Mouse (Mus musculus): ENCODE data around the gene Mmadhc. TPM values are rescaled to one million over a fixed set of nuclear protein-coding genes. Genes with fewer than 3 reads are reported as not detected.

The Mmadhc gene
- total and polyA plus RNA-seq, 2 experiments from 2014 or later = 138 to 180 TPM

GRCm38 (mm10) chr2:50295562-50295961 is 1.0 kb downstream of the Mmadhc start:
- Histone ChIP-seq H3K4me2 (ENCODE audit: low read depth, low read length) (peak overlapping the region; percentile 82), H3K4me3 (ENCODE audit: low read depth, low read length) (peak overlapping the region; percentile 71), H3K9me3 (replicated peaks; ENCODE audit: control insufficient read depth, low read length) (no peaks in the 10 kb centered on the region), H3K27ac (ENCODE audit: low read depth) (no peak overlapping the region), H3K27me3 (ENCODE audit: control insufficient read depth, insufficient read depth, low read length) (no peaks in the 10 kb centered on the region), H3K36me3 (replicated peaks; ENCODE audit: control insufficient read depth, insufficient read depth, low read length) (peaks cover 9% of the 10 kb centered on the region), H3K4me1 (ENCODE audit: control insufficient read depth, insufficient read depth) (peaks cover 30% of the 10 kb centered on the region), H3K9ac (replicated peaks; ENCODE audit: low read depth, low read length) (peak overlapping the region; percentile 85)
- ATAC-seq (ENCODE audit: insufficient read depth, low read depth) = no peak
- TF ChIP-seq EP300 (IDR thresholded peaks at IDR 0.05; ENCODE audit: low read depth) (no peak), CTCF (IDR thresholded peaks at IDR 0.05; ENCODE audit: low read depth) (no peak)
- no peak for DNase-seq (ENCODE audit: low spot score)
- WGBS = 33% methylated on average over 5 of the region's 5 CpGs

GRCm38 (mm10) chr2:50294084-50294483 is 2.5 kb downstream of the Mmadhc start:
- H3K9me3 ChIP-seq (replicated peaks; ENCODE audit: control insufficient read depth, low read length) = no peaks in the 10 kb centered on the region
- peaks cover 30% of the 10 kb centered on the region for H3K4me1 ChIP-seq (ENCODE audit: control insufficient read depth, insufficient read depth)
- ATAC-seq (ENCODE audit: insufficient read depth, low read depth) = no peak
- H3K27me3 ChIP-seq (ENCODE audit: control insufficient read depth, insufficient read depth, low read length) = no peaks in the 10 kb centered on the region
- TF ChIP-seq CTCF (IDR thresholded peaks at IDR 0.05; ENCODE audit: low read depth) = no peak
- peak overlapping the region; percentile 18; the same call in 1 of the 2 replicates for H3K4me2 ChIP-seq (ENCODE audit: low read depth, low read length)
- WGBS = 54% methylated on average over 2 of the region's 2 CpGs
- no peak overlapping the region for H3K9ac ChIP-seq (replicated peaks; ENCODE audit: low read depth, low read length)
- no peak overlapping the region for H3K27ac ChIP-seq (ENCODE audit: low read depth)
- H3K36me3 ChIP-seq (replicated peaks; ENCODE audit: control insufficient read depth, insufficient read depth, low read length) = peaks cover 21% of the 10 kb centered on the region
- no peak overlapping the region for H3K4me3 ChIP-seq (ENCODE audit: low read depth, low read length)
- no peak for DNase-seq (ENCODE audit: low spot score)

GRCm38 (mm10) chr2:50293572-50293971 is 3.0 kb downstream of the Mmadhc start:
- no peaks in the 10 kb centered on the region for H3K27me3 ChIP-seq (ENCODE audit: control insufficient read depth, insufficient read depth, low read length)
- 57% methylated on average over 3 of the region's 3 CpGs for WGBS

GRCm38 (mm10) chr2:50291901-50292300 is 4.7 kb downstream of the Mmadhc start:
- peaks cover 42% of the 10 kb centered on the region for H3K36me3 ChIP-seq (replicated peaks; ENCODE audit: control insufficient read depth, insufficient read depth, low read length)
- WGBS = 45% methylated on average over 2 of the region's 2 CpGs
- TF ChIP-seq EP300 (IDR thresholded peaks at IDR 0.05; ENCODE audit: low read depth) (no peak), CTCF (IDR thresholded peaks at IDR 0.05; ENCODE audit: low read depth) (no peak)
- no peak overlapping the region for H3K4me3 ChIP-seq (ENCODE audit: low read depth, low read length)
- H3K9ac ChIP-seq (replicated peaks; ENCODE audit: low read depth, low read length) = no peak overlapping the region
- ATAC-seq (ENCODE audit: insufficient read depth, low read depth) = no peak
- no peaks in the 10 kb centered on the region for H3K27me3 ChIP-seq (ENCODE audit: control insufficient read depth, insufficient read depth, low read length)
- peaks cover 30% of the 10 kb centered on the region for H3K4me1 ChIP-seq (ENCODE audit: control insufficient read depth, insufficient read depth)
- H3K9me3 ChIP-seq (replicated peaks; ENCODE audit: control insufficient read depth, low read length) = no peaks in the 10 kb centered on the region
- DNase-seq (ENCODE audit: low spot score) = no peak
- no peak overlapping the region for H3K27ac ChIP-seq (ENCODE audit: low read depth)
- H3K4me2 ChIP-seq (ENCODE audit: low read depth, low read length) = no peak overlapping the region

More at GRCm38 (mm10) chr2:50293572-50293971, 3.0 kb downstream of the Mmadhc start:
- H3K27ac ChIP-seq (ENCODE audit: low read depth) = no peak overlapping the region
- no peak overlapping the region for H3K4me2 ChIP-seq (ENCODE audit: low read depth, low read length)
- H3K36me3 ChIP-seq (replicated peaks; ENCODE audit: control insufficient read depth, insufficient read depth, low read length) = peaks cover 26% of the 10 kb centered on the region
- H3K9ac ChIP-seq (replicated peaks; ENCODE audit: low read depth, low read length) = no peak overlapping the region
- DNase-seq (ENCODE audit: low spot score) (no peak), ATAC-seq (ENCODE audit: insufficient read depth, low read depth) (no peak)
- no peak overlapping the region for H3K4me3 ChIP-seq (ENCODE audit: low read depth, low read length)
- H3K4me1 ChIP-seq (ENCODE audit: control insufficient read depth, insufficient read depth) = peaks cover 30% of the 10 kb centered on the region
- no peaks in the 10 kb centered on the region for H3K9me3 ChIP-seq (replicated peaks; ENCODE audit: control insufficient read depth, low read length)
- TF ChIP-seq CTCF (IDR thresholded peaks at IDR 0.05; ENCODE audit: low read depth) (no peak), EP300 (IDR thresholded peaks at IDR 0.05; ENCODE audit: low read depth) (no peak)

GRCm38 (mm10) chr2:50290754-50291153 is 5.8 kb downstream of the Mmadhc start:
- H3K4me2 ChIP-seq (ENCODE audit: low read depth, low read length) = no peak overlapping the region
- H3K27me3 ChIP-seq (ENCODE audit: control insufficient read depth, insufficient read depth, low read length) = no peaks in the 10 kb centered on the region
- H3K9ac ChIP-seq (replicated peaks; ENCODE audit: low read depth, low read length) = no peak overlapping the region
- ATAC-seq (ENCODE audit: insufficient read depth, low read depth) = no peak
- peaks cover 30% of the 10 kb centered on the region for H3K4me1 ChIP-seq (ENCODE audit: control insufficient read depth, insufficient read depth)
- H3K9me3 ChIP-seq (replicated peaks; ENCODE audit: control insufficient read depth, low read length) = no peaks in the 10 kb centered on the region
- H3K27ac ChIP-seq (ENCODE audit: low read depth) = no peak overlapping the region
- peak; percentile 25; the same call in 1 of the 2 replicates for TF ChIP-seq CTCF (IDR thresholded peaks at IDR 0.05; ENCODE audit: low read depth)
- no peak for TF ChIP-seq EP300 (IDR thresholded peaks at IDR 0.05; ENCODE audit: low read depth)
- no peak overlapping the region for H3K4me3 ChIP-seq (ENCODE audit: low read depth, low read length)
- DNase-seq (ENCODE audit: low spot score) = no peak
- H3K36me3 ChIP-seq (replicated peaks; ENCODE audit: control insufficient read depth, insufficient read depth, low read length) = peaks cover 51% of the 10 kb centered on the region
- WGBS = 86% methylated on average over 2 of the region's 2 CpGs

- TF ChIP-seq CTCF (IDR thresholded peaks at IDR 0.05; ENCODE audit: low read depth) (peak; percentile 55), EP300 (IDR thresholded peaks at IDR 0.05; ENCODE audit: low read depth) (no peak)
- ATAC-seq (ENCODE audit: insufficient read depth, low read depth) = no peak
- Histone ChIP-seq H3K4me3 (ENCODE audit: low read depth, low read length) (no peak overlapping the region), H3K4me1 (ENCODE audit: control insufficient read depth, insufficient read depth) (no peaks in the 10 kb centered on the region; the same call in 1 of the 2 replicates), H3K27me3 (ENCODE audit: control insufficient read depth, insufficient read depth, low read length) (no peaks in the 10 kb centered on the region), H3K9ac (replicated peaks; ENCODE audit: low read depth, low read length) (no peak overlapping the region), H3K27ac (ENCODE audit: low read depth) (no peak overlapping the region), H3K4me2 (ENCODE audit: low read depth, low read length) (no peak overlapping the region), H3K9me3 (replicated peaks; ENCODE audit: control insufficient read depth, low read length) (no peaks in the 10 kb centered on the region), H3K36me3 (replicated peaks; ENCODE audit: control insufficient read depth, insufficient read depth, low read length) (peaks cover 62% of the 10 kb centered on the region)
- WGBS = 76% methylated on average over 3 of the region's 3 CpGs
- no peak for DNase-seq (ENCODE audit: low spot score)
Measured at GRCm38 (mm10) chr2:50284781-50285180, 11.8 kb downstream of the Mmadhc start.

Data from heart, postnatal 0 days (tissue).